Mouse (Mus musculus) spleen, adult 2 months (tissue): ENCODE measurements around the gene Adarb1.

Source experiments
- CTCF ChIP-seq: fragments of 200-500 bp; IDR thresholded peaks from 2 replicates; pipeline ENCODE4 v1.5.1; 2011; ENCODE audit warnings: mild to moderate bottlenecking, inconsistent platforms; ENCODE audit not compliant: insufficient read depth, insufficient read length, insufficient replicate concordance; ENCODE audit errors: extremely low read depth
- POLR2A ChIP-seq: fragments of 200-500 bp; IDR thresholded peaks from 2 replicates; pipeline ENCODE4 v1.6.1; 2011; ENCODE audit warnings: low read depth, low read length, inconsistent platforms

- TF ChIP-seq CTCF = no peak
- TF ChIP-seq POLR2A = no peak
These were observed 93.4 kb downstream of the Adarb1 start for GRCm38 (mm10) chr10:77324716-77325115.
